ENCODE assay signal across 21 mouse cellular contexts in the genomic region with DNA sequence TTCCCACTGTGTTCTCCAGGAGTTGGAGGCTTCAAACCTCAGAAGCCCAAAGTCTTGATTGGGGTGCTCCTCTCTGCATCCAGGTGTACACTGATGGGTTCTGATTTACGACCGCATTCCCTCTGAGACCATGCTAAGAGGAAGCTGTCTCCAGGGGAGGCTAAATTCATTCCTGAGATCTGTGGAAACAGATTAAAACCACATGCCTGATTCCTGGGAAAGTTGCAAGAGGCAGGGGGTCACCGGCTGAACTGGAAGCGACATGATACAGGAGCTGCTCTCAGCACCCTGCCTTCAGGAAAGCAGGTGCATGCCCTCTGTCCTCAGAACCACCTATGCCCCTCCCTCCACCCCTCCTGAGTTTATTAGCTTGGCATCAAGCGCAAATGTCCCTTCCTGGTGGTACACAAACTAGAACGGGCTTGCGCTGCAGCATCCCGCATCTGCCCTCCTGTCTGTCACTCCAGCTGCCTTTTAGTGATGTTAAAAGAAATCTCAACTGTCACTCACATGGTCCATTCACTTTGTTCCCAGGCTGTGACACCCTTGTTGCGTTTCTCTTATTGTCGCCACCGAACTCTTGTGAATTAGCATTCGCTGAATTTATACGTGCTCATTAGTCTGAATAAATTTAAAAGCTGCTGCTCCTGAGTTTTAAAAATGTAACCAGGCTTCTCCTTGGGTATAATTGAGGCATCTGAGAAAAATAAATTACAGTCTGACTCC.
DNase-seq lines count a peak whose midpoint lies in the region; ATAC-seq and TF ChIP-seq lines count a peak whose summit lies in the region.
"Had no signal": no experiment of that assay in that cellular context is flagged by ENCODE, and none has a peak within 500 bp of the region (broad histone marks: within the 10 kb centered on the region; RNA-seq: fewer than 3 reads in every experiment).

No protein-coding gene starts in this region.

- no peak for ATAC-seq in midbrain, embryonic 13.5 days
- no peak for ATAC-seq in midbrain, postnatal 0 days (ENCODE audit: low FRiP score)
- ATAC-seq in forebrain, embryonic 15.5 days (replicated peaks): no peak; the same call in 1 of the 2 replicates
- ATAC-seq: inflammation-experienced regulatory T-cells, adult 6 months had no signal

- peaks cover 10% of the 10 kb centered on the region for H3K4me1 ChIP-seq in midbrain, embryonic 13.5 days (replicated peaks)
- 0 out of 2 replicates have a peak, but pooled peaks cover 4% of the 10 kb centered on the region for H3K4me1 ChIP-seq in midbrain, postnatal 0 days (ENCODE audit: insufficient read depth, low read length)
- peaks cover 11% of the 10 kb centered on the region for H3K4me1 ChIP-seq in forebrain, embryonic 15.5 days
- H3K4me1 ChIP-seq: heart, embryonic 15.5 days had no signal

- DNase-seq in midbrain, postnatal 0 days (ENCODE audit: low spot score): no peak
- peak; percentile 38 for DNase-seq in embryo, embryonic 11.5 days (ENCODE audit: low read depth, low spot score)
- peak; percentile 65 for DNase-seq in mesoderm, embryonic 11.5 days (ENCODE audit: low read depth, low spot score)
- DNase-seq in lung, postnatal 14 days: no peak
- DNase-seq in thymus, postnatal 36 days: no peak
- DNase-seq: cerebellum, adult 8-10 months; gastrocnemius, postnatal 14 days; heart, adult 2 months; heart, postnatal 4 days; kidney, adult 8-10 months; kidney, postnatal 14 days; lung, adult 18-20 months; lung, postnatal 4 days; retina, postnatal 1 day; right cerebral cortex, postnatal 4 days had no signal

- no peak overlapping the region for H3K4me2 ChIP-seq in midbrain, embryonic 13.5 days (replicated peaks)
- no peak overlapping the region for H3K4me2 ChIP-seq in midbrain, postnatal 0 days (ENCODE audit: low read depth, low read length, poor library complexity, severe bottlenecking)
- no peak overlapping the region for H3K4me2 ChIP-seq in forebrain, embryonic 15.5 days (replicated peaks)
- H3K4me2 ChIP-seq: heart, embryonic 15.5 days; midbrain, embryonic 11.5 days had no signal

- H3K27me3 ChIP-seq in midbrain, embryonic 13.5 days: no peaks in the 10 kb centered on the region
- no peaks in the 10 kb centered on the region for H3K27me3 ChIP-seq in midbrain, postnatal 0 days (ENCODE audit: insufficient read depth, low read length)
- no peaks in the 10 kb centered on the region for H3K27me3 ChIP-seq in forebrain, embryonic 15.5 days
- H3K27me3 ChIP-seq: heart, embryonic 15.5 days had no signal

- 0 out of 2 replicates have a peak overlapping the region, but pooled peaks have one; percentile 25 for H3K27ac ChIP-seq in midbrain, embryonic 13.5 days
- H3K27ac ChIP-seq in midbrain, postnatal 0 days (ENCODE audit: low read depth, low read length): no peak overlapping the region
- peak overlapping the region; percentile 52; the same call in 1 of the 2 replicates for H3K27ac ChIP-seq in forebrain, embryonic 15.5 days (replicated peaks)
- H3K27ac ChIP-seq: heart, adult 2 months; heart, embryonic 15.5 days; stomach, postnatal 0 days had no signal

- no peaks in the 10 kb centered on the region for H3K36me3 ChIP-seq in midbrain, embryonic 13.5 days
- H3K36me3 ChIP-seq in midbrain, postnatal 0 days (ENCODE audit: insufficient read depth, low read length): no peaks in the 10 kb centered on the region
- H3K36me3 ChIP-seq in forebrain, embryonic 15.5 days: no peaks in the 10 kb centered on the region
- H3K36me3 ChIP-seq: heart, embryonic 15.5 days had no signal

- H3K4me3 ChIP-seq in midbrain, embryonic 13.5 days (replicated peaks): no peak overlapping the region
- no peak overlapping the region for H3K4me3 ChIP-seq in midbrain, postnatal 0 days (ENCODE audit: low read depth, low read length)
- H3K4me3 ChIP-seq in forebrain, embryonic 15.5 days: no peak overlapping the region
- H3K4me3 ChIP-seq: heart, adult 2 months; heart, embryonic 15.5 days had no signal

- no peak overlapping the region for H3K9ac ChIP-seq in midbrain, embryonic 13.5 days (replicated peaks)
- H3K9ac ChIP-seq in midbrain, postnatal 0 days (replicated peaks; ENCODE audit: low read length, poor library complexity, severe bottlenecking): no peak overlapping the region
- H3K9ac ChIP-seq in forebrain, embryonic 15.5 days (replicated peaks): no peak overlapping the region
- H3K9ac ChIP-seq: heart, embryonic 15.5 days had no signal

- no peak for TF ChIP-seq CTCF in midbrain, postnatal 0 days (IDR thresholded peaks at IDR 0.05)

- WGBS in midbrain, embryonic 13.5 days: 52% methylated on average over 13 of the region's 13 CpGs
- WGBS in midbrain, postnatal 0 days: 38% methylated on average over 13 of the region's 13 CpGs
- 35% methylated on average over 13 of the region's 13 CpGs for WGBS in forebrain, embryonic 15.5 days

- no peaks in the 10 kb centered on the region for H3K9me3 ChIP-seq in midbrain, embryonic 13.5 days
- no peaks in the 10 kb centered on the region for H3K9me3 ChIP-seq in midbrain, postnatal 0 days (ENCODE audit: low read length)
- H3K9me3 ChIP-seq in forebrain, embryonic 15.5 days: no peaks in the 10 kb centered on the region
- H3K9me3 ChIP-seq: heart, embryonic 15.5 days had no signal

Comparison
In these comparisons a context has a peak if more than half of its experiments do, and no peak if none do; other contexts are left out.
1. DNase-seq: peak in embryo, embryonic 11.5 days (single experiment) and mesoderm, embryonic 11.5 days (single experiment); none in midbrain, postnatal 0 days (single experiment), lung, postnatal 14 days (single experiment) and thymus, postnatal 36 days (0 of 2).